Mouse (Mus musculus) liver, embryonic 16.5 days (tissue): ENCODE data around the gene Gm3029. TPM values are rescaled to one million over a fixed set of nuclear protein-coding genes. Genes with fewer than 3 reads are reported as not detected.
"Not testable (repeated sequence)": the region's sequence is repeated elsewhere in the genome, so short reads cannot be mapped to it uniquely, and the experiment has no call there.

Source experiments
- ATAC-seq: fragments of 200-750 bp; cut with Nextera tagmentation; 2 replicates; pipeline ENCODE4 v1.8.0; 2017; ENCODE audit warnings: low read depth, mild to moderate bottlenecking, moderate number of reproducible peaks, moderate library complexity
- H3K27ac ChIP-seq: fragments of 300-500 bp; sonication (generic); 2 replicates; pipeline ENCODE4 v1.5.1; 2014; ENCODE audit warnings: mild to moderate bottlenecking, low read length
- H3K27me3 ChIP-seq: fragments of 300-500 bp; sonication (generic); 2 replicates; pipeline ENCODE4 v1.6.1; 2014; ENCODE audit warnings: low read depth, low read length, mixed read lengths; ENCODE audit not compliant: control insufficient read depth, insufficient read depth
- H3K36me3 ChIP-seq: fragments of 300-500 bp; sonication (generic); 2 replicates; pipeline ENCODE4 v1.6.1; 2014; ENCODE audit warnings: mild to moderate bottlenecking; ENCODE audit not compliant: control insufficient read depth, insufficient read depth
- H3K4me1 ChIP-seq: fragments of 300-500 bp; sonication (generic); 2 replicates; pipeline ENCODE4 v1.6.1; 2014; ENCODE audit warnings: low read depth, low read length, mixed read lengths; ENCODE audit not compliant: control insufficient read depth
- H3K4me2 ChIP-seq: fragments of 300-500 bp; sonication (generic); 2 replicates; pipeline ENCODE4 v1.6.1; 2014; ENCODE audit warnings: low read depth, low read length, mixed read lengths
- H3K4me3 ChIP-seq: fragments of 300-500 bp; sonication (generic); 2 replicates; pipeline ENCODE4 v1.5.1; 2014; ENCODE audit warnings: low read depth, mild to moderate bottlenecking, low read length
- H3K9ac ChIP-seq: fragments of 300-500 bp; sonication (generic); 2 replicates; pipeline ENCODE4 v1.6.1; 2014; ENCODE audit warnings: low read depth, low read length
- H3K9me3 ChIP-seq: fragments of 300-500 bp; sonication (generic); replicated peaks from 2 replicates; pipeline ENCODE4 v1.6.1; 2016; ENCODE audit warnings: low read length; ENCODE audit not compliant: control insufficient read depth
- WGBS: fragments of 180-500 bp; shearing (Covaris S2); extraction: QIAGEN DNeasy Blood & Tissue Kit; methylation state at CpG from one replicate; pipeline ENCODE4 v1.1.7; 2014; ENCODE audit not compliant: insufficient replicate concordance; 5-methylcytosine and 5-hydroxymethylcytosine counted together
- polyA plus RNA-seq: library from polyadenylated mRNA; unstranded; fragments of >200 nt; fragmentation: Nextera tagmentation; extraction: Ambion mirVana; gene quantifications from 2 replicates; pipeline ENCODE4 v1.2.1, GENCODE M21; 2015

Gene Gm3029
- not detected in 2 replicates for polyA plus RNA-seq

GRCm38 (mm10) chr14:3931456-3931855 is at the start of gene Gm3029:
Gm3029 (plus strand) TSS chr14:3931756.
- not testable (repeated sequence) for H3K36me3 ChIP-seq, H3K27ac ChIP-seq, ATAC-seq, H3K4me2 ChIP-seq, H3K4me3 ChIP-seq, H3K9me3 ChIP-seq, H3K4me1 ChIP-seq, H3K27me3 ChIP-seq, H3K9ac ChIP-seq
- WGBS, result 57% methylated on average over 1 of the region's 2 CpGs

DNA sequence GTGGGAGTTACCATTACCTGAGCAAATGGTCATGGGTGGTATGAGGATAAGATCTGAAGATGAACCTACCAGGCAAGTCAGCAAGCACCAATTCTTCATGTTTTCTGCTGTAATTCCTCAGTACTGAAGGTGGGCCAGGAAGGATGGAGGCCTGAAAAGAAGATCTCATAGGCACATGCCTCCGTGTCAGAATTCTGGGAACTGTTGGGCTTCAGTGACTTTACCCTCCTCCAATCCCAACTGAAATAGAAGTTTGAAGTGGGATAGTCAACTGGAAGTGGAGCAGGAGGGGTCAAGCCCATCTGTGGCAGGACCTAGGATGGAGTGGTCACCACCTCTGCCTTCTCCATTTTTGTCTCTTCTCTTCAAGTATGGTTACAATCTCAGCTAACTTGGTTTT is 47.7 kb upstream of the Gm3029 start, which contains the start of gene Gm2916:
Gm2916 (plus strand) TSS at position 301 of the 400 bp plus-strand sequence.
- H3K27me3 ChIP-seq, H3K9ac ChIP-seq, H3K4me1 ChIP-seq, H3K4me3 ChIP-seq, H3K9me3 ChIP-seq, H3K27ac ChIP-seq, H3K36me3 ChIP-seq, H3K4me2 ChIP-seq, ATAC-seq: not testable (repeated sequence)
- no CpG with 5 or more reads among the region's 1 CpGs for WGBS

GRCm38 (mm10) chr14:3963247-3963646 is 31.7 kb downstream of the Gm3029 start, which contains the start of gene Gm3095:
Gm3095 (plus strand) TSS chr14:3963547.
- not testable (repeated sequence) for H3K4me3 ChIP-seq, ATAC-seq, H3K9me3 ChIP-seq

More at GRCm38 (mm10) chr14:3963247-3963646, 31.7 kb downstream of the Gm3029 start, which contains the start of gene Gm3095:
- WGBS, result no CpG with 5 or more reads among the region's 2 CpGs
- H3K27me3 ChIP-seq, H3K9ac ChIP-seq, H3K4me2 ChIP-seq, H3K27ac ChIP-seq, H3K4me1 ChIP-seq, H3K36me3 ChIP-seq: not testable (repeated sequence)

Other genes starting within 250 kb of the Gm3029 start
- not detected in 2 replicates for gene Gm3043, start 243.0 kb upstream of the Gm3029 start, polyA plus RNA-seq
- not detected in 2 replicates for gene Gm3002, start 121.7 kb upstream of the Gm3029 start, polyA plus RNA-seq
- gene Gm3033, start 85.5 kb upstream of the Gm3029 start, polyA plus RNA-seq, result not detected in 2 replicates
- not detected in 2 replicates for gene Gm2916, start 47.6 kb upstream of the Gm3029 start, polyA plus RNA-seq
- not detected in 2 replicates for gene Gm3095, start 31.8 kb downstream of the Gm3029 start, polyA plus RNA-seq
- gene Gm3099, start 66.6 kb downstream of the Gm3029 start, polyA plus RNA-seq, result not detected in 2 replicates
- gene Gm5796, start 92.2 kb downstream of the Gm3029 start, polyA plus RNA-seq, result not detected in 2 replicates
- gene Gm3115, start 152.4 kb downstream of the Gm3029 start, polyA plus RNA-seq, result not detected in 2 replicates
- 0.06 TPM in 1 of 2 replicates, not detected in the other for gene Gm8108, start 178.8 kb downstream of the Gm3029 start, polyA plus RNA-seq
- gene Gm3127, start 233.3 kb downstream of the Gm3029 start, polyA plus RNA-seq, result not detected in 2 replicates